Mouse (Mus musculus) adipocyte (in vitro differentiated cells): ENCODE results near the gene Cela3b.
"Not testable (repeated sequence)": the region's sequence is repeated elsewhere in the genome, so short reads cannot be mapped to it uniquely, and the experiment has no call there.

Source experiments
- DNase-seq: peaks from one replicate; pipeline ENCODE4 v3.0.0-alpha.2; 2016; ENCODE audit warnings: low spot score

Gene Cela3b

DNA sequence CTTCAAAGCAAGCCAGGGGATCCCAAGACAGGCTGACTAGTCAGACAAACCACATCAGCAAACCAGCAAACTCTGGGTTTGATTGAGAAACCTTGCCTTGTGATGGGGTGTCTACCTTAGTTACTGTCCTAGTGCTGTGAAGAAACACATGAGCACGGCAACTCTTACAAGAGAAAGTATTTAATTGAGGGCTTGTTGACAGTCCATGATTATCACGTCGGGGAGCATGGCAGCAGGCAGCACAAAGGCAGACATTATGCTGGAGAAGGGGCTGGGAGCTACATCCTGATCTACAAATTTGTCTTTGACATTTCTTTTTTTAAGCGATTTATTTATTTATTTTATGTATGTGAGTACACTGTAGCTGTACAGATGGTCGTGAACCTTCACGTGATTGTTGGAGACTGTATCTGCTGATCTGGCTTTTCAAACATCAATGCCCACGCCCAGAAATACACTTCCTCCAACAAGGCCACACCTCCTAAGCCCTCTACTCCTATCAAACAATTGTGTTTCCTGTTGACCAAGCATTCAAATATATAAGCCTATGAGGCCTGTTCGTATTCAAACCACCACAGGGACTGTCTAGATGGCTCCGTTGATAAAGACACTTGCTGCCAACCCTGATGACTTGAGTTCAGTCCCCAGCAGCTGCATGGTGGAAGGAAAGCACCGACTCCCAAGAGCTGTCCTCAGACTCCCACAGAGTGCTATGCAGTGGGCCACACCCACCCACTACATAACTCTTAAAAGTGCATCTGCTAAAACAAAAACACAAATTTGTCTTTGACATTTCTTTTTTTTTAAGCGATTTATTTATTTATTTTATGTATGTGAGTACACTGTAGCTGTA lies 12.4 kb downstream of the Cela3b start:
- DNase-seq, result no peak

DNA sequence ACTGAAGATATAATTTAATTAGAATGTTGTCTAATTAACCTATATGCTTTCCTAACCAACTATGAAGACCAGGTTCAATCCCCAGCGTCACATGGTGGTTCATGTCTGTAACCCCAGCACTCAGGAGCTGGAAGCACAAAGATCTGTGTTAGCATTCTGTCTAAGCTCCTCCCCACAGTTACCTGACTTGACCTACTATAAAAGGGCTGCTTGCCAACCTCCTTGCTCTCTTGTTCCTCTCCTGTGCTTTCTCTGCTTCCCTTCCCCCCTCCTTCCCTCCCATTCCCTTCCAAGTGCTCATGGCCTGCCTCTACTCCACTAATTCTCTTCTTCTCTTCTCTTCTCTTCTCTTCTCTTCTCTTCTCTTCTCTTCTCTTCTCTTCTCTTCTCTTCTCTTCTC lies 15.4 kb downstream of the Cela3b start:
- DNase-seq, result no peak

DNA sequence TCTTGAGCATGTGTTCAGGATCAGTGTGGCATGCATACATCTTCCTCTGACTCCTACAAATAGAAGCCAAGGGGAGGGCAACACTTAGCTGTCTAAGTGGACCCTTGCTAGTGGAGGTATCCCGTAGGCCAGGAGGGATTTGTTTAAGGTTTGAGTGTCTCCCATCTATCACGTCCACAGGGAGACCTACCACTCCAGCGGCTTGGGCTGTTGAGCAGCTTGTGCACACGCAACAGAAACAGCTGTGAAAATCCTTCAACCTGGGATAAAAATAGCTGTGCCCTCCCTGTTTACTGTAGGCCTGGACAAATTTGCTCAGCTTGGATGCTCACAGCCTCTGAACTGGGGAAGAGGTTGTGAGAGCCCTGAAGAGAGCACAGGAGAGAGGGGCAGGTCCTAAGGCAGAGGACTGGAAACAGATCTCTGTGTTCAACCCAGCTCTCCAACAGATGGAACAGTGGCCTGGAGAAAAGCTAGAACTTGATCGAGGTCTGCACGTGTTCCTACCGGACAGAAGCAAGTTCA lies 18.1 kb downstream of the Cela3b start:
- DNase-seq, result not testable (repeated sequence)

DNA sequence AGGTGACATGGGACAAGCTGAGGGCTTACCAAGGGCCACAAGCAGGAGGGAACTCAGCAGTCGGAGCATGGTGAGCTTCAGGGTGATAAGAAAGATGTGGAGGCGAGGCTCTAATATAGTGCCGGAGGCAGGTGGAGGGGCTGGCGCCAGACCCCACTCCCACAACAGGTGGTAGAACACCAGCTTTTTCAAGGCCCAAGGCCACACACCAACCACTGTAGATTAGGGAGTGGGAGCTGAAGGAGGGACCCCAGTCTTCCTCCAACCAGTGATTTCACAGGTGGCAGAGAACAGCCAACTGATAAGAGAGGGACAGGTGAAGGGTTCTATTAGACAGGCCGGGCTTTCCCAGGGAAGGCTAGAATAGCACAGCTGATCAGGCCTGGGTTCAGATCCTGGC lies 20.6 kb downstream of the Cela3b start, which contains the start of gene Cela3a:
Cela3a (minus strand) TSS at position 101 of the 400 bp plus-strand sequence.
- DNase-seq, result no peak

DNA sequence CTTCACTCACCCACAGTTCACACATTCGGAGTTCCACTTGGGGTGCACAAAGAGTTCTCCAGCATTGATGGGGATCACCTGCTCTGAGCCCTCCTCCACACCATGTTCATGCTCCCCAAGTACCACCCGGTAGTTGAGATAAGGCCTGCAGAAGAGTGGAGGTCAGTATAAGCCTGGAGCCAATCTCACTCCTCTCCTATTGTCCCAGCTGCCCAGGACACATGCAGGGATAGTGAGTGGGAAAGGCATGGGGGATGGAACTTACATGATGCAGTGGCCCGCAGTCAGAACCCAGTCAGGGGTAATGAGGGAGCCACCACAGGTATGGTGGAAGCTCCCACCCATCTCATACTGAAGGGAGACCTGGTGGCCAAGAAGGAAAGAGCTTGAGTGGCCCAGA lies 24.8 kb downstream of the Cela3b start:
- DNase-seq, result no peak

DNA sequence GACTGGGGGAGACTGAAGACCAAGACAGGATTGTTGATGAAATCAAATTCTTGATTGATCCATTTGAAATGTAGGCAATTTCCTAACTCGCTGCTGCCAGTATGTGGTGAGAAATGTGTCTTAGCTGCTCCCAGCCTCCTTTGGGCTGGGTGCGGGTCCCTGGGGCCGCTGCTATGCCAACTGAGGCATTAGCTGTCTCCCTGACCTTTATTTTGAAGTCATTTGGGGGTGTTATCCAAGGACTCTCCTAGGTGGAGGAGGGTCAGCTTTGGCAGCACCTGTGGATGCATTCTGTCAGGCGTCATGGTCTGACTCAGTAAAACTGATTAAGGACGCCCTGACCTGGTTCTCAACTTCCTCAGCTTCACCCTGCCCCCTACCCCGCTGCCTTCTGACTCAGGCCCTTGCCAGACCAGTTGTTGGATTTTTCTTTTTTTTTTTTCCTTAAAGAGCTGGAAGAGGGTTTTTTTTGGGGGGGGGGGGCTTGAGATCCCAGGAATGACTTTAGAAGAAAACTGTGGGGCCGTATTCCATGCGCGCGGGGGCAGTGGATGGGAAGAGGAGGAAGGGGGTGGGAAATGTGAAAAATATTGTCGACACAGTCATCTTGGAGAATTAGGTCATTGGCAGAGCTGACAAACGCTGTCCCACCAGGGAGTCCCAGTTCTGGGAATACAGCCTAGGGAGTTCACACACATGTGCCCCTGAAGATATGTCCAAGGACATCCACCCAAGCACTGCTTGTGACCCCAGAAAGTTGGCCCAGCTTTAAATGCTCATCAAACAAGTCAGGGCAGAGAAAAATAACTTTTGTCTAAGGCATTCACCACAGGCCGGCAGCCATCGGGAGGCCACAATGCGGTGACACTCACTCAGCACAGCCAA lies 33.5 kb downstream of the Cela3b start:
- peak; percentile 41 for DNase-seq

DNA sequence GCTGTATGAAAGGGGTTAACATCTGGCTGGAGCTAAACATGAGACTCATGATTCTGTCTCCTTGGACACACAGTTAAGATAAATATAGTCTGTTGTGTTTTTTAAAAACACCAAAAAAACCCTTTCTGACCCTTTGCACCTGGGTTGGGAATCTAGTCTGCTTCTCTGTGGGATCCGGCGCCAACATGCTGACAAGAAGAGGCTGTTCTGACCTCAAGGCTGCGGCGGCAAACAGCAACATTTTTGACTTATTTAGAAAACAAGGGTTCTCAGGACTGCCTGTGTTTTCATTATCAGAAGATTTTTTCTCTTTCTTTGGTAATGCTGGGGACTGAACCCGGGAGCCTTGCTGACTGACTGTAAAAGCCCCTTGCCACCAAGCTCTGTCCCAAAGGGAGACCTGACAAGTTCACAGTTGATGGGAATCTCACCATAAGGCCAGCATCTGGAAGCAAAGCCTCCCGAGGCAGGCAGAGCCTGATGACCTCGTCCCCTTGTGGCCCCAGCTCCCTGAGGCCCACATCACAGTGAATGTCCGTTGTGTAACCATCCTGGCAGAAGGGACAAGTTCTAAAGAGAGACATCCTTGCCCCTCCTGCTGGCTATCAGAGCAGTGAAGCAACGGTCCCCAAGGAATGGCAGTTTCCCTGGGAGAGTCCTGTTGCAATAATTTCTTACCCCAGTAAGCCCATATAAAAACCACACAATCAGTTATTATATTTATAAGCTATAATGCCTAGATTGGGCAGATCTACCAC lies 36.8 kb downstream of the Cela3b start:
- DNase-seq, result peak; percentile 93

DNA sequence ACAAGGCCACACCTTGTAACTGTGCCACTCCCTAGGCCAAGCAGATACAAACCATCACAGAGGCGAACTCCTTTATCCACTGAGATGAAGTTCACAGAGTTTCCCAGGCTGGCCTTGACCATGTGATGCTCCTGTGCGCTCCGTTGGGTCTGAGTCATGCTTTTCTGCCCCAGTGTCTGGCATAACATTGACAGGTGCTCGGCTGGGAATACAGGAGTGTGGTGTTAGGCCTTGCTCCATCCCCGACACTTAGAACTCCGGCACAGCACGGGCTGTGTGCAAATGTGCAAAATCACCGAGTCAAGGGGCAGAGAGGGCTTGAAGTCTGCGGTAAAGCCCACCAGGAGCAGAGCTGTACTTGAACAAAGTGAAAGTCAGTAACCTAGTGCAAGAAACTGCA lies 37.5 kb downstream of the Cela3b start:
- DNase-seq, result no peak

DNA sequence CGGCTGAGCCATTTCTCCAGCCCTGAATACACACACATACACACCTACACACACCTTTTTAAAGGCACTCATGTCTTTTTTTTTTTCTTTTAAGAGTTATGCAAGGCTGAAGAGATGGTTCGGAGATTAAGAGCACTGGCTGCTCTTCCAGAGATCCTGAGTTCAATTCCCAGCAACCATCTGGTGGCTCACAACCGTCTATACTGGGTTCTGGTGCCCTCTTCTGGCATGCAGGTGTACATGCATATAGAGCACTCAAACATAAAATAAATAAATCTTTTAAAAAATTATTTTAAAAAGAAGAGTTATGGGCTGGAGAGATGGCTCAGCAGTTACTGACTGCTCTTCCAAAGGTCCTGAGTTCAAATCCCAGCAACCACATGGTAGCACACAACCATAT lies 39.1 kb downstream of the Cela3b start:
- no peak for DNase-seq

DNA sequence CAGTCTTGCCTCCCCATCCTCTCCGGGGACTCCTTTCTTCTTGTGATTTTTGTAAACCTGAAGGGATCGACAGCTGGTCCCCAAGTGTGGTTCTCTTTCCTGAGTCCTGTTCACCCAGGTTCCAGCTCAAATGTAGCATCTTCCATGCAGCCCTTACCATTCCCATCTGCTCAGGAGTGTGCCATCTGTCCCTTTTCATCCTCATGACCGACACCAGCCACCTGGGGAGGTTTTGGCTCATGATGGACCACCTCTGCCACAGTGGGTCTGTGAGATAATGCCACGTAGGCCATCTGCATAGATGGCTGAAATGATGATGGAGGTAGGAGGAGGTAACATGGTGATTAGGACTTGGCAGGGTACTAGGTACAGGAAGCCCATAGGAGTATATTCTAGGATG lies 40.1 kb downstream of the Cela3b start:
- DNase-seq, result no peak

DNA sequence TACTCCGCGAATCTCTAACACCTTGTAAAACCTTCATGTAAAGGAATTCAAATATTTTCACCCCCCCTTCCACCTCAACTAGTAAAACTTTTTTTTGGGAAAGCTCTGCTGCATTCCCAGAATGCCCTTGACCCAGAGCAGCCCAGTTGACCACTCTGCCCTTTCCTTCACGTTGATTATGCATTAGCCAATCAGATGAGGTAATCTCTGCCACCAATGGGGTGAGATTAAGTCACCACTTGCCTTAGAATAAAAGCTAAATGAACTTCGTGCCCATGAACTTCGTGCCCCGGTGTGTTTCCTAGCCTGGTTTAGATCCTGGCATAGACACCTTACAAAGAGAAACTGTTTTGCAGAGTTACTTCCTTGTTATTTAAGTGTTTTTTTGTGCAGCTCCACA lies 41.4 kb downstream of the Cela3b start:
- peak; percentile 83 for DNase-seq

DNA sequence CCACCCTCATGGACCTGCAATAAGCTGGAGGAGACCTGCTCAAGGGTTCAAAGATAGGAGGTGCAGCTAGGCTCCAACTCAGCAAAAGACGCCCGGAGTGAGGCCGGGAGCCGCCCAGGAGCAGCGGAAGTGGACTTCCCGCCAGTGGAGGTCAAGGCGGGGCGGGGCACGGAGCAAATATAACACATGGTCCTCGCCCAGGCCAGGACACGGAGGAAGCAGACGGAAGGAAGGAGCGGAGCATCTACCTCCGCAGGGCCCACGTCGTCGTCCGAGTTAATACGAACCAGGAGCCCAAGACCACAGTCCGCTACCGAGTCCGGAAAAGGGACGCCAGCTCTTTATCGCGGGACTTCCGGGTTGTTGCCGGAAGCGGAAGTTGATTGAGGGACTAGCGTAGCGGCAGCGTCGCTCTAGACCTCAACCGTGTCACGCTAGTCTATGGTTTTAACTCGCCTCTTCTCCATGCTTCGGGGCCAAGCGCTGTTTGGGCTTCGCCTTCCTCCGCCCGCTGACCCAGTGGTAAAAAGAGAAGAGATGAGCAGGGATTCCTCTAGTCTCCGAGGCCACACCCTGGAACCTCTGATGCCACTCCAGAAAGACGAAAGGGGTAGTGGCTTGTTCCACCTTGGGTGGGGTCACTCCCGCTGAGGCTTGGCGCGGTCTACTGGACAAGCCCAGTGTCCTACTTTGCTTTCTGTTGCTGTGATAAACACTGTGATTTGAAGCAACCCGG lies 42.1 kb downstream of the Cela3b start:
- DNase-seq, result peak; percentile 97

DNA sequence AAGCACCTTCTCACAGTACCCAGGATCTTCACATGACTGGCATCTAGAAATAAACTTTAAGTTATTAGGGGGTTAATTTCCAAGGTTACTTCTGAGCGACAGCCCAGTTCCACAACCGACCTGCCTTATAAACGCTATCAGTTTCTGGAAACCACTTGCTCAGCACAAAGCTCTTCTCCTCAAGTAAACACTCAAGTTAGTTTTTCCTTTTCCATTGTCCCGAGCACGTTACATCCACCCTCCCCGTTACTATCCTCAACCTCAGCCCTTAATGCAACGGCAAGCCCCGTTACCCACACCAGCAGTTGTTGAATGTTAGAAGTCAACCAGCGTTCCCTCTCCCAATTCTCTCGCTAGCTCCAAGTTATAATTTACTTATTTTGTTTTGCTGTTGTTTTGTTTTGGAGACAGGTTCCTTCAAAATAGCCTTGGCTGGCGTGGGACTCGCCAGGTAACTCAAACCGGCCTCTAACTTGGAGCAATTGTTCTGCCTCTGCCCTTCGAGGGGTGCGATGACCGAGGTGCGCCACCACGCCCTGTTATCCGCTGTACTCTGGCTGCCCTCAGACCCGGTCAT lies 42.8 kb downstream of the Cela3b start:
- no peak for DNase-seq

DNA sequence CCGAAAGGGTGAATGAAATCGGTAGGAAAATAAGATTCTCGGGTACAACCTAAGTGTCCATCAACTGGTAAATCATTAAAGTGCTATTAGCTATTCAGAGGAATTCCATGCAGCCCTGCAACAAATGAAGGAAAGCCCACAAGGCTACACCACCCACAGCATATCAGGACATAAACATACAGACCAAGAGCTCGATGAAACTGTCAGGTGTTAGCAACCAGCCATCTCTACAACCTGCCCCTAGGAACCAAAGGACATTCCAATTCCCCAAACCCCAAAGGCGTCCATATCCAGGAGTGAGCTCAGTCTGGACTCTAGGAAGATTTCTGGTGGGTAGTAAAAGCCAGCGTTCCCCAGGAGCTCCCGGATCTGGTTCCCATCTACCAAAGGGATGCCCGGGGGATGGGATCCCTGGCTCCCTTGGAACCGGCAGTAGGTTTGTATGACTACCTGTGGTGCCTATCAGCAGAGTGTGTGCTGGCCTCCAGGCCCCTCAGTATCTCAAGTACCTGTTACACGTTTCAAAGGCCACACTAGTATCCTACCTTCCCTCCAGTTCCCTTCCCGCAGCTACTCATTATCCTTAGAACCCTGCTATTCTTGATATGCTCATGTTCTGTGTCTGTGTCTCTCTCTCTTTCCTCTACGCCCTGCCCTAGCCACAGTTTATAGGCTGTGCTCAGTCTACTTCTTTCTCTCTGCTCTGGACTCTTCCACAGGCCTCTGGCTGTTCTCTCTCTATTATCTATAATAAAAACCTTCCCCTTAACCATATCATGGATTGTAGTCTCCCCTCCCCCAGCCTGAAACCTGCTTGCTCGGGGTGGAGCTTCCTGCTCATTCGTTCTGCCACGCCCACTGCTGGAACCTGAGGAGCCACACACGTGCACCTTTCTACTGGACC lies 49.4 kb downstream of the Cela3b start:
- no peak for DNase-seq

DNA sequence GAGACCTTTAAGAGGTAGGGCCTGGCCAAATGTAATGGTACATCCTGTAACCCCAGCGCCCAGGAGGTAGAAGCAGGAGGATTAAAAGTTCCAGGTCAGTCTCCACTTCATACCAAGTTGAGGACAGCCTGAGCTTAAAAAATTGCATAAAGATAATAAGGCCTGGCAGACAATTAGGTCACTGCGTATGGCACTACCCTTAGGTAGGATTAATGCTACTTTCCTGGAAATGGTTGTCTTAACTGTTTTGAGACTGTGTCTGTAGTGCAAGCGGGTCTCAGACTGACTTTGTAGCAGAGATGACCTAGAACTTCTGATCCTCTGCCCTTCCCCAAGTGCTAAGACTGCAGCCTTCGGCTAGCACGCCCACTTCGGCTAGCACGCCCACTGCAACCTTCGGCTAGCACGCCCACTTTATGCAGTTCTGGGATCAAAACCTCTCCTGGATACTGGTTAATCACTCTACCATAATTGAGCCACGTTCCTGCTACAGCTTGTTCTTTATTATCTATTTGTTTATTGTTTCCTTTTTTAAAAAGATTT lies 50.6 kb downstream of the Cela3b start:
- no peak for DNase-seq

DNA sequence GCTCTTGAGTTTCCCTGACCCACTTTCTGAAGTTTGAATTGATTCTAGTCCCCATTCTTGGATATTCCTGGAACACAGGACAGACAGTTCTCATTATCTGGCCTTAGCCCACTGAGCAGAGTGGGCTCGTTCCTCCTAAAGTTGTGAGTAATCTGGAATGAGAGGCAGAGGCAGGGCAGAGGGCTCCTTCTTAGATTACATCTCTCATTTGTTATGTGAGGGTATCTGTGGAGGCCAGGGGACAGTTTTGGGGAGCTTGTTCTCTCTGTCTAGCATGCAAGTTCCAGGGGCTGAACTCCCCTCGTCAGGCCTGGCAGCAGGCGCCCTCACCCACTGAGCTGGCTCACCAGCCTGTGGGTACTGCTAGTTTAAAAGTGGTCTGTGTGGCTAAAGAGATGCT lies 51.3 kb downstream of the Cela3b start:
- DNase-seq, result no peak

DNA sequence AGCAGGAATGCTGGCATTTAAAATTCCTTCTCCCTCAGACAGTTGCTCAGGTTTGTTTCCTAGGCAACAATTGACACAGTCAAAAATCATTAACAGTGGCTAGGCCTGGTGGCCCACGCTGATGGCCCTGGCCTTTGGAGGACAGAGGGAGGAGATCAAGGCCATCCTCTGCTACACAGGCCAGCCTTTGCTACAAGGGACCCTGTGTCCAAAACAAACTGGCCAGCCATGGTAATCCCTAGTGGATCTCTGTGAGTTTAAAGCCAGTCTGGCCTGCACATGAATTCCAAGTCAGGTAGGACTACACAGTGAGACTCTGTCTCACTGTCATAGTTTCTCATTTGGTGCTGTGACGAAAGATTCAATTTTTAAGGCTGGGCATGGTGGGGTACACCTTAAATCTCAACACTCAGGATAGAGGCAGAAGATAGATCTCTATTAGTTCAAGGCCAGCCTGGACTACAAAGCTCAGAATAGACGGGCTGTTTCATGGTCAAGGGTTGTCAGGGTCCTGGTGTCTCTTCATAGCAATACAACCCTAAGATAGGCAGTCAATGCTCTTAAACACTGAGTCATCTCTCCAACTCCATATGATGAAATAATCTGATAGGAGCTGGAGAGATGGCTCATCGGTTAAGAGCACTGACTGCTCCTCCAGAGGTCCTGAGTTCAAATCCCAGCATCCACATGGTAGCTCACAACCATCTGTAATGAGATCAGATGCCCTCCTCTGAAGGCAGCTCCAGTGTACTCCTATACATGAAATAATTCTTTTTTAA lies 52.6 kb downstream of the Cela3b start:
- DNase-seq, result no peak

DNA sequence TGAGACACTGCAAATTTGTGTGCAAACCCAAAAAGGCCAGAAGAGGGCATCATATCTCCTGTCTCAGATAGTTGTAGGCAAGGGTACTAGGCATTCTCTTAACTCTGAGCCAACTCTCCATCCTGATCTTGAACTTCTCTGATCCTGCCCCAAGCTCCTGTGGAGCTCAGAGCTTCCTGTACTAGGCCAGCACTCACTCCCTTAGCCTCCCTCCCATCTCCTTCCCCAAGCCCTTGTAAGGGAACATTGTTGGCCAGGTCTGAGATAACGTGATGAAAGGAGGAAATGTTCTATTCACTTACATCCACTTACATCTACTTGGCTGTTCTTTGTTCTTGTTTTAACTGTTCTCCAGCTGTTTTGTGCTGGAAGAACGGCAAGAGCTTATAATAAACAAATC lies 53.6 kb downstream of the Cela3b start:
- no peak for DNase-seq
